Mouse (Mus musculus): ENCODE data around the gene Lingo1.

DNA sequence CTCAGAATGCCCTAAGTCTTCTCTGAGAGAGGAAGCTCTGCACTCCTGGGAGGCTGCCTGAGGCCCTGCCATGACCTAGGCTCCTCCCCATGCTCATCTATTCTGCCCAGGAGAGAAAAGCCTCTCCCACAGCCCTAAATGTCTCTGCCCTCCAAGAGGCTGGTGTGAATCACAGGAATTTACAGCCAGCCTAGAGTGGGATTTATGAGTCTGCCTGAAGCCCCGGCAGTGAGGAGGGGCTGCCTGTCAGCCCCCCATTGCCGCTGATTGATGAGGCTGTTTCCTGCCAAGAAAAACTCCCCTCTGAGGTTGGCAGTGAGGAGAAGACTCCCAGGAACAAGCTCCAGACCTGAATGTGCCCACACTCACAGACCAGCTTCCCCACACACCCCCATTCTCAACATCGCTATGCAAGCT lies 46.0 kb upstream of the Lingo1 start:
- no peak for TF ChIP-seq CTCF (IDR thresholded peaks at IDR 0.05; ENCODE audit: low read depth, low read length)
- TF ChIP-seq POLR2AphosphoS5 (IDR thresholded peaks at IDR 0.05; ENCODE audit: insufficient replicate concordance, low read depth, low read length): no peak
- no peak for TF ChIP-seq GATA1 (IDR thresholded peaks at IDR 0.05; ENCODE audit: borderline replicate concordance, low read length)

All from G1E (cell line).